Mouse (Mus musculus) embryonic fibroblast, embryonic 13.5 days (primary cell): ENCODE measurements at regions not wholly inside any gene's neighbourhood (a gene's known extent, or its start where the extent isn't known, plus 50 kb on each side); places are given as distances from the start of the nearest gene placed in this dataset.

Experiments used
- CTCF ChIP-seq: IDR thresholded peaks from 2 replicates; pipeline ENCODE4 v1.5.1; 2011; ENCODE audit warnings: mild to moderate bottlenecking, control low read depth, low read length, moderate library complexity, borderline replicate concordance; ENCODE audit not compliant: insufficient read depth
- POLR2A ChIP-seq: IDR thresholded peaks from 2 replicates; pipeline ENCODE4 v1.6.1; 2011; ENCODE audit warnings: low read depth, mild to moderate bottlenecking, control low read depth, low read length, moderate library complexity

DNA sequence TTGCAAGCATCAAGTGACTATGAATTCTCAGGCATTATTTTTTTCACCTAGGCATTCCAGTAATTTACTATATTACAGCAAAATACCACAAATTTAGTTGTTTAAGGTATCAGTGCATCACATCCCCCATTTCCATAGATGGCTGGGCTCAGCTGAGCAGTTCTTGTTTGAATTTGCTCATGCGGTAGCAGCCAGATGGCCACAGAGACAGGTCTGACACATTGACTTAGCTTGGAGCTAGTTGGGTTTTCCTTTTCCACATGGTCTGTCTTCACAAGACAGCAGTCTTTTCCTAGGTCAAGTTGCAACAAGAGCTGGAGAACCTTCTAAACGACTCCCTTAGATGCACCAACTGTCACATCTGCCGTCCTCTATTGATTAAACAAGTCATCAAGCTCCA, 232.9 kb upstream of the Clnk start:
- TF ChIP-seq CTCF (no peak), POLR2A (no peak)
